In genomic region chr17:45020155-45020930, GRCm38 (mm10) we compare ENCODE assay signal across 8 mouse cellular contexts.
DNase-seq lines count a peak whose midpoint lies in the region; ATAC-seq and TF ChIP-seq lines count a peak whose summit lies in the region.

No protein-coding gene starts in this region.

- peak; percentile 17 for DNase-seq in kidney, adult 2 months
- DNase-seq in kidney, adult 18-20 months = no peak
- peak; percentile 96 for DNase-seq in 3T3-L1 (ENCODE audit: low read depth, low spot score)
- peak; percentile 83 for DNase-seq in adrenal gland, adult 2 months
- peak; percentile 59 for DNase-seq in heart, postnatal 4 days
- no peak for DNase-seq in right cerebral cortex, adult 2 months (ENCODE audit: low spot score in 2 of 2)
- DNase-seq in right cerebral cortex, postnatal 14 days = no peak

- H3K36me3 ChIP-seq in kidney, adult 2 months (ENCODE audit: control insufficient read depth, insufficient read depth, low read length) = no peaks in the 10 kb centered on the region

- no peak for TF ChIP-seq POLR2A in kidney, adult 2 months (IDR thresholded peaks at IDR 0.05; ENCODE audit: low read depth, low read length)

- 70% methylated on average over 8 of the region's 8 CpGs for whole genome bisulfite sequencing in kidney, adult 2 months

- no peak overlapping the region for H3K27ac ChIP-seq in kidney, adult 2 months (ENCODE audit: insufficient read depth, low read depth, low read length)

- no peaks in the 10 kb centered on the region for H3K4me1 ChIP-seq in kidney, adult 2 months (ENCODE audit: control insufficient read depth, insufficient read depth, low read length)

- H3K4me3 ChIP-seq in kidney, adult 2 months (ENCODE audit: insufficient read depth, low read depth, low read length) = no peak overlapping the region

- no peak for TF ChIP-seq CTCF in kidney, adult 2 months (conservative IDR thresholded peaks at IDR 0.05; ENCODE audit: insufficient read depth, insufficient read length, low read depth, low read length)

- ATAC-seq in monocyte, adult 5-6 weeks (replicated peaks; ENCODE audit: insufficient number of reproducible peaks, low FRiP score, low TSS enrichment, poor library complexity, severe bottlenecking) = no peak

- no peaks in the 10 kb centered on the region for H3K27me3 ChIP-seq in kidney, adult 2 months (replicated peaks; ENCODE audit: control insufficient read depth, insufficient read depth, low read length)

Comparison
In these comparisons a context has a peak if more than half of its experiments do, and no peak if none do; other contexts are left out.
1. DNase-seq: peak in kidney, adult 2 months (single experiment), 3T3-L1 (single experiment), adrenal gland, adult 2 months (single experiment) and heart, postnatal 4 days (single experiment); none in kidney, adult 18-20 months (single experiment), right cerebral cortex, adult 2 months (0 of 2) and right cerebral cortex, postnatal 14 days (single experiment).